Mouse (Mus musculus): ENCODE measurements around the gene Polr3gl. TPM values are rescaled to one million over a fixed set of nuclear protein-coding genes. Genes with fewer than 3 reads are reported as not detected.
A peak's percentile ranks its signal among the peaks of the same experiment; 100 is the strongest.

Polr3gl gene
- total RNA-seq, 2 experiments from 2014 or later, result 26.7 to 30.5 TPM

GRCm38 (mm10) chr3:96598156-96599068 is 4.4 kb upstream of the Polr3gl start:
- peak; percentile 88 to 89 for DNase-seq

DNA sequence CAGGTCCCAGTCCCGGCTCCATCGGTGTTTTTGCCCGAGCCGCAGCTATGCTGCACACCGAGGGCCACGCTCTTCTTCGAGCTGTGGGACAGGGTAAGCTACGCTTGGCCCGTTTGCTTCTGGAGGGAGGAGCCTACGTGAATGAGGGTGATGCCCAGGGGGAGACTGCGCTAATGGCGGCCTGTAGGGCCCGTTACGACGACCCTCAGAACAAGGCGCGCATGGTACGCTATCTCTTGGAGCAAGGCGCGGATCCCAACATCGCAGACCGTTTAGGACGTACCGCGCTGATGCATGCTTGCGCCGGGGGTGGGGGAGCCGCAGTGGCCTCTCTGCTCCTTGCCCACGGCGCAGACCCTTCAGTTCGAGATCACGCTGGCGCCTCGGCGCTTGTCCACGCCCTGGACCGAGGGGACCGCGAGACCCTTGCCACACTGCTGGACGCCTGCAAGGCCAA is 3.5 kb upstream of the Polr3gl start:
- DNase-seq, result peak in 1 of 2 experiments; percentile 55

GRCm38 (mm10) chr3:96596855-96597254 is 2.9 kb upstream of the Polr3gl start:
- DNase-seq, result no peak

DNA sequence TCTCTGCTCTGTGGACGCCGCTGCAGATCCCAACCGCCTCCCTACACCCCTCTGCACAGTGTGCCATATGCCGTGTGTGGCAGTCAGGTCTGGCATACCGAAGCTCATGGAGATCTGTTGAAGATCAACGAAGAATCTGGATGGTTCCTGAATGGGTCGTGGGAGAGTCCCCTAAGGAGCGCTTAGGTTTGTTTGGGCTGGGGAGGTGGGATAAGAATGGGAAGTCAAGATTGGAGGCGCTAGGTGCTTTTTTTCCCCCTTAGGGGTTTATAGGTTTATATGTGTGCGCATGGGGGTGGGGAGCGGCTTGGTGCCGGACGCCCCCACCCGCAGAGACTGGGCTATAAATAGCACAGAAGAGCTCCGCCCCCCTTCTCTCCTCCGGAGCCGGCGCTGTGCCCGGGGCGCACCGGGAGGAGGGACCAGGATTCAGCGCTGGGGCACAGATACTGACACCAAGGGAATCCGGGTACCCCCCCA is 2.3 kb upstream of the Polr3gl start, which contains the start of gene Ankrd34a:
Ankrd34a (plus strand) TSS at position 409 of the 480 bp plus-strand sequence.
- DNase-seq, result peak; percentile 77 to 79

DNA sequence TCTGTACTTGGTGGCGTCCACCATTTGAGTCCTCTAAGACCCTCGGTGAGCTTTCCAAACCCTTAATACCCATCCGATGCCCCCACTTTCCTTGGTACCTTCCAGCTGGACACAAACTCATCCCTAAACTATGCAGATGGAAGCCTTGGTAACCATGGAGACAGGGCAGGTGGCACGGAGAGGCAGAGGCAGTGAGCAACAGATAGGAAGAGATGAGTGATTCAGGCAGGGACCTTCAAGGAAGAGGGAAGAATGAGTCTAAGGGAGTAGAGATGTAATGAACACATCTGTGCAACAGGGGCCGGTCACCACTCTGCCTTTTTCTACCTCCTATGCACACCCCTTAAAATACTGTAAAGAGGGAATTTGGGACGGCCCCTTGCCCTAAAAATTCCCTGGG is 1.7 kb upstream of the Polr3gl start:
- DNase-seq, result no peak

DNA sequence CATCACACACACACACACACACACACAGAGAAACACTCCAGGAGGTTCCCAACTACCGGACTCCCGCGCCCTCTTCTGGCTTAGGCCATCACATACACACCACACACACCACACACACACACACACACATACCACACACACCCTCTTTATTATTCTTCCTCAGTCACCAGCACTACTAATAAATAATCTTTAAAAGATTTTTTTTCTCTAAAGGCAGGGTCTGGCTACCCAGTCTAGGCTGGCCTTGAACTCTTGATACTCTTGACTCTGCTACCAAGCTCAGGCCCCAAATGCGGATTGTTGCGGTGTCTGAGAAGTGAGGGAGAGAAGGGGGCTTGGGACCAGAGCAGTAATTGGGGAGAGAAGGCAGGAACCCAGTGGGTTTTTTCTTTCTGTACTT is 870 bp upstream of the Polr3gl start:
- no peak for DNase-seq

GRCm38 (mm10) chr3:96593374-96593773 is 607 bp downstream of the Polr3gl start:
- peak; percentile 52 to 72 for DNase-seq

DNA sequence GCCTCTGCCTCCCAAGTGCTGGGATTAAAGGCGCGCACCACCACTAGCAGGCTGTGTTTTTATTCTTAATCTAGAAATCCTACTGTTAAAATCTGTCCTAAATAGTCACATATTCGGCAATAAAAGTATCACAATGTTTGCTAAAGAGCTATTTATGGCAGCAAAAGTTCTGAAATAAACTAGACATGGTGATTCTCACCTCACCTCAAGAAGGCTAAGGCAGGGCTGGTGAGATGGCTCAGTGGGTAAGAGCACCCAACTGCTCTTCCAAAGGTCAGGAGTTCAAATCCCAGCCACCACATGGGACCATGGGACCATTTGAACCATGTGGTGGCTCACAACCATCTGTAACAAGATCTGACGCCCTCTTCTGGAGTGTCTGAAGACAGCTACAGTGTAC is 3.3 kb downstream of the Polr3gl start:
- DNase-seq, result no peak

GRCm38 (mm10) chr3:96583386-96583785 is 10.6 kb downstream of the Polr3gl start:
- peak in 1 of 2 experiments; percentile 5 for DNase-seq

DNA sequence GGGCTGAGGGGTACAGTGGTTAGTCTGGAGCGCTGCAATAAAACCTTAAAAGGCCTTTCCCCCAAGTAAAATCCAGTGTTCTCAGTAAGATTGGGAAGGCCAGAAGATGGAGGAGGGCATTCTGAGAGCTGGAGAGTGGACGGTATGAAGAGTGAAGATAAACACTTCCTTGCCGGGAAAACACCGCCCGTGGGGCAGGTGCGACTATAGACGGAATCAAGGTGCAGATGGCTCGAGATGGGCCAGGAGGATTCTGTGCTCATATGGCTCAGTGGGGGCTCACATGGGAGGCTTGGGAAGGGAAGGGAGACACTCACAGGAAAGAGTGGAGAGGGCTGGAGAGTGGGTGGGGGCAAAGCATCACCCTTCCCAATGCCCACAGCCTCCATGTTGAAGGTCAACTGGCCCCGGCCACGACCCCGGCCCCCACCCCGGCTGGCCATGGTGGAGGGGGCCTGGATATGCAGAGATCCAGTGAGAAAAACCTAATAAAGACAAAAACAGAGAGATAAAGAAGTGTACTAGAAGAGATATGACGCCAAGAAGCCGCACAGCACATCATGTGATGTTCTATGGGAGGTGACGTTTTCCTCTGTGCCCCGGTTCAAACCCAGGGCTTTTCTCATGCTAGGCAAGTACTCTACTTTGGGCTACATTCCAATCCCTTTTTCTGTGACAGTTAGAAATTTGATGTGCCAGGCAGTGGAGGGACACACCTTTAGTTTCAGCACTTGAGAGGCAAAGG is 12.0 kb downstream of the Polr3gl start:
- DNase-seq, result no peak

DNA sequence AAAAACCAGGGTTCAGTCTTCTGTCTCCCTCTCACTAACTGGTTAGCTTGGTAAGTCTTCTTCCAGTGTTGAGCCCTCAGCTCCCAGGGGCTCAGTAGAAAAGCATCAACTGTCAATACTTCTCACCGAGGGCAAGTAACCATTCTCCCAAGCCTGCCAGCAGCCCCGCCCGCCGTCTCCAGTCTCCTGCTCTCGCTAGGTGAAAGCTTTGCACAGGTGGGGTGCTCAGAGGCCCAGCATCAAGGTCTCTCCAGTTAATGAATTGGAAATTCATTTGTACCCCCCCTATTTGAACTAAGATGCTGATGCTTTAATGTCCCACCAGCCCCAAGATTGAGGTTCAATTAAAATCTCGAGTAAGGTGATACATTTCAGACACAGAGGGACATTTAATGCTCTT is 12.8 kb downstream of the Polr3gl start:
- DNase-seq, result no peak

DNA sequence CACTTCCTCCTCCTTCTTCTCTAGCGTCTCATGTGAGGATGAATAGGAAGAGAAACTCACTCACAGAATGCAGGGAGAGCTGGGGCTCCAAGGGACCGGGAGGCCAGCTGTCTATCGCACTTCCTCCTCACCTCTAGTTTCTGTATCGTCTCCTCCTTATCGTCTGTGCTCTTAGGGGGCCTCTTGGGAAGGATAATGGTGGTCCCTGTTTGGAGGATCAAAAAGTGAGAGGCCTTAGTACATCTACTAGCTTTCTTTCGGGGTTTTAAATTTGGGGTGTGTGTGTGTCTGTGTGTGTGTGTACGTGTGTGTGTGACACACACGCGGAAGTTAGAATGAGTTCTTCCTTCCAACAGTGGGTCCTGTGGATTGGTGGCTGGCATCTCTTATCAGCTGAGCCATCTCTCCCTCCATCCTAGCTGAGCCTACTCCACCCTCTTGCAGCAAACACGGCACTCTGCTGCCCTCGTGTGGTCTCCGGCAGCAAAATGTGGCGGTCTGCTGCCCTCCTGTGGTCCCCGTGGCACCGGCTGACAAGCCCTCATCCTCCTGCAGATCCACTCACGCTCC is 14.0 kb downstream of the Polr3gl start:
- DNase-seq, result peak; percentile 93 to 94

GRCm38 (mm10) chr3:96579239-96579750 is 14.7 kb downstream of the Polr3gl start:
- DNase-seq, result peak in 1 of 2 experiments; percentile 47

- peak; percentile 35 to 50 for DNase-seq
Observed at GRCm38 (mm10) chr3:96578561-96579238, 15.3 kb downstream of the Polr3gl start.

- DNase-seq, result peak; percentile 46 to 54
Observed at GRCm38 (mm10) chr3:96577566-96577965, 16.4 kb downstream of the Polr3gl start.

DNA sequence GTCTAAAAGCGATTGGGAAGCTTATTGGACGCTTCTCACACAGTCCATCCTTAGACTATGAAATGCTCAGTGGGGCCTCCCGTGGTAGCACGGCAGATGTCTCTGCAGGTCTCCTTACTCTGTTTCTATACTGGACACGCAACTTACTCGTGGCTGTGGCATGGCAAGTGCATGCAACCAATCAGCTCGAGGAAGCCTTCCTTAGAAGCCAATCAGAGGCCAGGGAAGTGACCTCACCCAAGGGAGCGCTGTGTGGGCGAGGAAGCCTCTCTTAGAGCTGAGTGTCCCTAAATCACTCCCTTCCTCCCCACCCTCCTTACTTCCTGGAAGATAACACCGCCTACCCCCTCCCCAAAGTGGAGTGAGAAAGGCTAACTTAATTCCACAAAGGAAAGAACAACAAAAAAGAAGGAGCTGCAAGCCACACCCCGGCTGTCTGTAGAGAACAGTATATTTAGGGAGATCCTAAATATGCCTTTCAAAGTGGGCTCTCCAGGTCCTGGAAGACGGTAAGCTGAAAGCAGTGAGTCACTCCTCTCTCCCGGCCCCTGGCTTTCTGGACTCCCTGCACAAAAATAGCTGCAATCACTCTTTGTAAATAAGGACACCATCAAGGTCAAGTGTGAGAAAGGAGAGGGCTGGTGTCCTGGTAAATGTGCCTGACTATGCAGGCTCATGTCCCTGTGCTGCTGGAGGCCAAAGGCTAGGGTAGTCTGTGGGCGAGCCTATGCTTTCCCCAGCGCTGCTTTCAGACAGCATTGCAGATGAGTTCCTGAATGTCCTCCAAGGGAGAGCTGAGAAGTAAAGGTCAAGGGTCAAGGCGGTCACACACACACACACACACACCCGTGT is 17.1 kb downstream of the Polr3gl start, which contains the start of gene Gm16253:
Gm16253 (plus strand) TSS at position 295 of the 852 bp plus-strand sequence.
- DNase-seq, result peak; percentile 98 to 99

DNA sequence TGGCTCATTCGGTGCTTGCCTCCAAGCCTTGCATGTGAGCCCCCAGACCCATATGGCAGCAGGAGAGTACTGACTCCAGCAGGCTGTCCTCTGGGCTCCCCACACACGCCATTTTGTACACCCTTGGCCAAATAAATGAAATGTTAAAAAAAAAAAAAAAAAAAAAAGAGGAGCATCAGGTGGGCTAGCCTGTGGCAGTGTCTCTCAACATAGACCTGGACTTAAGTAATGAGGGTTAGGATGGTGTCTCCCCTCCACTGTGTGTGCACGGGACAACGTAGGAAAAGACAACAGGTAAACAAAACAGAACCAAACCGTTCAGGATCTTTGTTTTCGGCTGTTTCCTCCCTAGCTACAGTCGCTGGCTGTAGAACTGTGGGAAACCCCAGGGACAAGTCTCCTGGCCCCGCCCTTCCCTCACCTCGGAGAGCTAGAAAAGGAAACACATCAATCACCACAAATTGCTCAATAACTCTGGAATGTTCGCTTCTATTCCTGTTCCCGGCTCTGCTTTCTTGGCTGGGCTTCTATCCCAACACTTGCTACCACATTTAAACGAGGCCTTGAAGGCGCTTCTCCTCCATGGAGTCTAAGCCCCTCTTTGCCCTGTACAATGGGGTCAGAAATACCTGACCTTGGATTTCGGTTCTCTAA is 17.8 kb downstream of the Polr3gl start:
- DNase-seq, result peak; percentile 92 to 95

- peak; percentile 92 to 94 for DNase-seq
Observed at GRCm38 (mm10) chr3:96575272-96575984, 18.6 kb downstream of the Polr3gl start.
